Mouse (Mus musculus): ENCODE results near the gene Asgr1.
"Not testable (repeated sequence)": the region's sequence is repeated elsewhere in the genome, so short reads cannot be mapped to it uniquely, and the experiment has no call there.

Asgr1 gene

GRCm38 (mm10) chr11:70068245-70068644 is 14.4 kb downstream of the Asgr1 start:
- DNase-seq (ENCODE audit: low read depth, low spot score): no peak

DNA sequence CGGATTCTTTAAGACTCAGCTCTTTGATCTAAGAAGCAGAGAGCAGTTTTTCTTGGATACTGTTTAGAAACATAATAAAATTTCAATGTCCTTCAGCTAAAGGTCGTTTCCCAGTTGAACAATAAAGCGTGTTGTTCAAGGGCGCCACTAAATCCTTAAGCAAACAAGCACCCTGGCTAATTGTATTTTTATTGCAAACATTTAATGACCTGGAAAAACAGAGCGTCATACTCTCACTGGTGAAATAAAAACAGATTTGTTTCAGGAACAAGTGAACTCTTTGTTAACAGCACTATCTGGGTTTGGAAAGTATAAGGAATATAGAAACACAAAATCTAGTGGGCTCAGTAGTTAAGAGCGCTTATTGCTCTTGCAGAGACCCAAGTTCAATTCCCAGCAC is 16.2 kb downstream of the Asgr1 start:
- no peak for DNase-seq (ENCODE audit: low read depth, low spot score)

DNA sequence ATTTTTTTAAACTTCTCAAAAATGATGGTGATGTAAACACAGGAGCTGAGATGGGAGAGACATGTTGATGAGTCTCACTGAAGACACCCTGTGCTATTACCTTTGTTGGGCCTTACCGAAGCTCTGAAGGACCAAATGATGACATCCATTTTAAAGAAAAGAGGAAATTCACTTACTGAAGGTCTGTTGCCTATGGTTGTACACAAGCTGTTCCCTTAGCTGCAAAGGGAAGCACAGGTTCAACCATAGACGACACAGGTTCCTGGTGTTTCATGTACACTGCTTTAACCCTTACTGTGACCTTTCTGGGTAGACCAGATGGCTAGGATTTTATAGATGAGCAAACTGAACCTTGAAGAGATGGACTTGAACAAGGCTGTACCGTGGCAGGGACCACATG is 16.7 kb downstream of the Asgr1 start:
- not testable (repeated sequence) for DNase-seq (ENCODE audit: low read depth, low spot score)

DNA sequence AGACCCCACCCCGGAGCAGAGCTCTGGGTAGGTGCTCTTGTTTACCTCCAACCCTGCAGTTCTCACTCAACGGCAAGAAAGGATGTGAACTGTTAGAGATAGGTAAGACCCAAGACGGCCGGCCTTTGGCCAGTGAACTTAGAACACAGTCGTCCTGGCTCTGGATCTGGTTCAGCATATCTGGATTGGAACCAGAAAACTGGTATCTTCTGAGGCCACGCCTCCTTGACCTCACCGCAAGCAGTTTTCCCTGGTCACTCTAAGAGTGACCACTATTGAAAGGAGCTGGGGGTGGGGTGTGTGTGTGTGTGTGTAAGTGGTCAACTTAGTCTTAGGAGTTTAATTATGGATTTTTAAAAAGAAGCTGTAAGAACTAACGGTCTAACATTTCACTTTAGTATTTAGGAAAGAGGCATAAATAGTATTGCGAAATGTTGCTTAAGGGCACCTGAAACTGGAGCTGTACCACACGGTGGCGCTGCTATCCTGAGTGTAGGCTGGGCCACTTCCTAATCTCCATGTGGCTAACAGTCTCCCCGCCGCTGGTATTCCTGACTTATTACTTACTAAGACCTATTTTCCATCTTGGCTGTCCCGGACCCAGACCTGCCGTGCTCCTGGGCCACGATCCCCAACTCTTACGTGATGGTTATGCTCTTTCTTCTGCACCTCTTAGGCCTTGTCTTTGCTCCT is 20.6 kb downstream of the Asgr1 start:
- DNase-seq (ENCODE audit: low read depth, low spot score): peak; percentile 69

- DNase-seq (ENCODE audit: low read depth, low spot score): no peak
These were observed 21.7 kb downstream of the Asgr1 start for GRCm38 (mm10) chr11:70075581-70075980.

DNA sequence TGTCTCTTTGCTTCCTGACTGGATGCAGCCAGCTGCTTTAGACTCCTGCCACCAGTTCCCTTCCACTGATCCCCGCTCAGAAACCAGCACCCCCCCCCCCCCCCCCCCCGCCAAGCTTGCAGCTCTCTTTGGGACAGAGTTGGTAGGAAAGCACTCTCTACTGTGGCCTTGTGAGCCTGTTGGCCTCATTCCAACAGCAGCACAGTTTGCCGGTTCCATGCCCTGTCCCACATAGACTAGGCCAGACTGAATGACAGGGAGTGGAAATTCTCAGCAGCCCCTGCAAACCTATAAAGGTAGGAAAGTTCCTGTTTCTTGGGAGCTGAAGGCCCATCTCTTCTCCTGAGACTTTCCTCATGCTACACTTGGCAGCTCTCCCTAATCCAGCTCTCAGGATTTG is 23.6 kb downstream of the Asgr1 start:
- no peak for DNase-seq (ENCODE audit: low read depth, low spot score)

GRCm38 (mm10) chr11:70079175-70079574 is 25.3 kb downstream of the Asgr1 start:
- DNase-seq (ENCODE audit: low read depth, low spot score): no peak

DNA sequence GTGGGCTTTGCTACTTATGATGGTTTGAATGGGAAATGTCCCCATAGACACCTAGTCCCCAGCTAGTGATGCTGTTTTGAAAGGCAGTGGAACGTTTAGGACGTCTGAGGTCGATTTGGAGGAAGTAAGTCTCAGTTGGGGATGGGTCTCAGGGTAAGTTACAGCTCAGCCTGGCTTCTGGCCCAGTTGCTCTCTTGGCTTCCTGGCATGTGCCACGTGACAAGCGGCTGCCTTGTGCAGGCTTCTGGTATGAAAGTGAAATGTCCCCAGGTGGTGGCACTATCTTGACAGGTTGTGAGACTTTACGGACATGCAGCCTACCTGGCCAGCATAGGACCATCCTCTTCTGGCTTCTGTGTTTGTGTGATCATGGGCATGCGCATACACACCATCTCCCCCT is 26.0 kb downstream of the Asgr1 start:
- DNase-seq (ENCODE audit: low read depth, low spot score): no peak

DNA sequence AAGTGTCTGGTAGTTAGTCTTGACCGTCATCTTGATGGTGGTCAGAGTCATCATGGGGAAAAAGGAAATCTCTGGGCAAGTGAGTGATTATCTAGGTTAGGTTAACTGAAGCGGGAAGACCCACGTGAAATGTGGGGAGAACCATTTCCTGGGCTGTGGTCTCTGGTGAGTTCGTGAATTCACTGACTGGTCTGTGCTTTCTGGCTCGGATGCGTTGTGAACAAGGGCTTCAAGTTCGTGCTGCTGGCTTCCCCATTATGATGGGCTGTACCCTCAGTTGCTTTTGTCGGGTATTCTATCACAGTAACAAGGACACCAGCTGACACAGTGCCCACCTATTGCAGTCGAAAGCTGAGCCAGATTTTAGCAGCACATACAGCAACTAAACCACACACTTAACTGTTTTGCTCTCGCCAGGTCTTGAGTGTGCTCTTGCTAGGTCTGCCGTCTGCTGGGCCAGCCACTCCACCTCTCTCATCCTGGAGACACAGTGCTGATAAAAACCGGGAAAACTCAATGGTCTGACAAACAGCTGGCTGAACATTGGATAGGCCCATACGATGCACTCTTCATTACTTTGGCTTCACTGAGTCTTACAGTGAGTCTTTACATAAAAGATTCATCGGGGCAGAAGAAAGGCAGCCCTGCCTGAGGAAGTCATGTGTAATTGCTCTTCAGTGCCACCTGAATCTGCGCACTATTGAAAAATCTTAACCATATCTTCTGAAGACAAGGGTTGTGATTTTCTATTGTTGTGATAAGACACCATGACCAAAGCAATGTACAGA is 27.1 kb downstream of the Asgr1 start:
- no peak for DNase-seq (ENCODE audit: low read depth, low spot score)

- DNase-seq (ENCODE audit: low read depth, low spot score): no peak
These were observed 30.7 kb downstream of the Asgr1 start for GRCm38 (mm10) chr11:70084563-70084962.

DNA sequence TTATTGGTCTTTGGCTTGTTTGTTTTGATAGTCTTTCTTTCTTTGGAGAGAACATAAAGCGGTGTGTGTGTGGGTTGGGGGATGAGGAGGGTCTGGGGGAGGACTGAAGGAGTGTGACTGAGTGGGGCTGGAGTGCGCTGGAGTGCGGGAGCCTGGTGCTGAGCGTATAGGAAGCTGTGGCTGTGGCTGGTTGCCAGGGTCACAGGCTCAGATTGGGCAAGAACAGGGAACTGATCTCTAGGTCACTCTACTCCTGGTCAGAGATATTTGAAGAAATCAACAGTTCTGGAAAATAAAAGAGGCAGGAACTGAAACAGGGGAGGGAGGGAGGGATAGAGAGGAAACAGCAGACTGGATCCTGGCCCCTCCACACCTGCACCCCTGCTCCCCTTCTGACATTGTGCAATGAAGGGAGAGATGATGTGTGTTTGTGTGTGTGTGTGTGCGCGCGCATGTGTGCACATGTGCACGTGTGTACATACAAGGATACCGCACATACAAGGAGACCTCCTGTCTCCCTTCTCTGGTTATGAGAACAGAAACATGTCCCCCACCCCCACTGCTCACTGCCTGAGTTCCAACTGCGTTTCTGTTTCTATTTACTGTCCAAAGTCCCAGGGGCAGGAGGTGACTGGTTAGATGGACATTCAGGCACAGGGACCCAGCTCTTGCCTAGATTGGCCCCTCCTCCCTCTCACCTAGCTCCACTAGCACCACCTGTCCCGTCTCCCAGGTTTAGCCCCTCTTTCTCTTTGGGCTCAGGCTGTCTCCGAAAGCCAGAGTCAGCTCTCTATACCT is 38.3 kb downstream of the Asgr1 start, which contains the start of gene Asgr2:
Asgr2 (plus strand) TSS at position 659 of the 798 bp plus-strand sequence.
- DNase-seq (ENCODE audit: low read depth, low spot score): no peak

GRCm38 (mm10) chr11:70097396-70097795 is 43.5 kb downstream of the Asgr1 start:
- DNase-seq (ENCODE audit: low read depth, low spot score): no peak

DNA sequence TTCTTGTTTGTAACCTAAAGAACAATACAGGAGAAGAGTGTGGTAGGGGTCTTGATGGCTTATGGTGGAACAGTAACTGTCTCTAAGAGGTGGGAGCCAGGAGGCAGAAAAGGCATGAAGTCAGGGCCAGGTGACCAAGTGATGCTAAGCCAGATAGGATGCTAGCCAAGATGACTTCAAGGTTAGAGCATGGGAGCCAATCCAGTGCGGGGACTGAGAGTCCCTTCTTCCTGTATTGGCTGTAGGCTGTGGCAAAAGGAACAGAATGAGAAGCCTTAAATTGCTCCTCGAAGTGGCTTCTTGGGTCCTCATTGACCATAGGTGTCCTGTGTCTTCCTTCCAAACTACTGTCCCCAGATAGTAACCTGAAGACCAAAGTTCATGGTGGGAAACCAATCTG is 45.2 kb downstream of the Asgr1 start:
- no peak for DNase-seq (ENCODE audit: low read depth, low spot score)

DNA sequence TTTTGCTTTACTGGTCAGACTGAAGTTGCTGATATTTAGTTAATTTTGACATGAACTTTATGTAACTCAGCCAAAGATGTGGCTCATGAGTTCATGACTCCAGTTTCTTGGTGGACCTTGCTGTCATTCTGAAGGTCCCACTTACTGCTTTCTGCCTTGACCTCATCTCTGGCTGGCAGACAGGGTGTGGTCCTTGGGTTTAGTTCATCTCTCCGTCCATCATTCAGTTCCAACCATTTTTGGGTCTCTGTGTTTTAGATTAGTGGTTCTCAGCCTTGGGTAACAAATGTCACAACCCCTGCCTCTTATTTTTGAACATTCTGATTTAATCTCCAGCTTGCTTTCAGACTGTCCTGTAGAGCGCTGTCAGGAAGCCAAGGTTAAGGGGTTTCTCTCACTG is 45.9 kb downstream of the Asgr1 start:
- DNase-seq (ENCODE audit: low read depth, low spot score): no peak

GRCm38 (mm10) chr11:70103701-70104315 is 49.9 kb downstream of the Asgr1 start:
- no peak for DNase-seq (ENCODE audit: low read depth, low spot score)

DNA sequence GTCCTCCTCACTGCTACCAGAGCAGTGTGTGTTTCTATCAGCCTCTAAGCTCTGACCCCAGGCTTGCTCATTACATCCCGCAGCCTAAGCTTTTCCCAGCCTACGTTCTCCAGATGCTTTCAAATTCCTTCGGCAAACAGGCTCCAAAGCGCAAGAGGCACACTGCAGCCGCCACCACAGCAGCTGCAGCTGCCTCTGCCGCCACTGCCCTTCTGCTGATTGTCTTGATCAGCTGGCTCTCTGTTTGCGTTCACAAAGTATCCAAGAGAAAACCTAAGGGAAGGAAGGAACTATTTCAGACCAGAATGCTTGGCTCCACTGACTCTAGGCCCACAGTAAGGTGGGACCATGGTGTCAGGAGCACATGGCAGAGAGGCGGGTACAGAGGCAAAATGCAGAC is 53.2 kb downstream of the Asgr1 start:
- DNase-seq (ENCODE audit: low read depth, low spot score): no peak
